8 mouse cellular contexts compared by ENCODE assay signal in genomic region chr10:5921031-5921551, GRCm38 (mm10). TPM values are rescaled to one million over a fixed set of nuclear protein-coding genes. Genes with fewer than 3 reads are reported as not detected.
A peak's percentile ranks its signal among the peaks of the same experiment; 100 is the strongest.
DNase-seq lines count a peak whose midpoint lies in the region; ATAC-seq lines count a peak whose summit lies in the region.

No protein-coding gene starts in this region.

- no peaks in the 10 kb centered on the region for H3K4me1 ChIP-seq in lung, embryonic 16.5 days (replicated peaks; ENCODE audit: control insufficient read depth, insufficient read depth, low read length)
- H3K4me1 ChIP-seq in embryonic facial prominence, embryonic 10.5 days, result peaks cover 21% of the 10 kb centered on the region
- no peaks in the 10 kb centered on the region for H3K4me1 ChIP-seq in hindbrain, embryonic 11.5 days (replicated peaks; ENCODE audit: control insufficient read depth, insufficient read depth, low read length)
- H3K4me1 ChIP-seq in limb, embryonic 12.5 days (replicated peaks), result 0 out of 2 replicates have a peak, but pooled peaks cover 6% of the 10 kb centered on the region

- peaks cover 14% of the 10 kb centered on the region; the same call in 1 of the 2 replicates for H3K27me3 ChIP-seq in lung, embryonic 16.5 days (ENCODE audit: control insufficient read depth, insufficient read depth, low read depth, low read length)
- H3K27me3 ChIP-seq in embryonic facial prominence, embryonic 10.5 days (replicated peaks; ENCODE audit: low read depth, poor library complexity, severe bottlenecking), result peaks cover 44% of the 10 kb centered on the region
- H3K27me3 ChIP-seq in hindbrain, embryonic 11.5 days (ENCODE audit: control insufficient read depth, insufficient read depth, low read length), result no peaks in the 10 kb centered on the region
- H3K27me3 ChIP-seq in limb, embryonic 12.5 days, result peaks cover 35% of the 10 kb centered on the region

- no peak for ATAC-seq in lung, embryonic 16.5 days (ENCODE audit: low read depth)
- ATAC-seq in hindbrain, embryonic 11.5 days (ENCODE audit: low FRiP score), result peak; percentile 28
- no peak for ATAC-seq in limb, embryonic 12.5 days (ENCODE audit: insufficient number of reproducible peaks, insufficient read depth, low FRiP score, low TSS enrichment, low read depth)

- peak overlapping the region; percentile 54 for H3K4me3 ChIP-seq in lung, embryonic 16.5 days (ENCODE audit: low read length)
- H3K4me3 ChIP-seq in embryonic facial prominence, embryonic 10.5 days, result peak overlapping the region; percentile 75
- H3K4me3 ChIP-seq in hindbrain, embryonic 11.5 days (ENCODE audit: low read depth, low read length), result peak overlapping the region; percentile 59
- peak overlapping the region; percentile 62 for H3K4me3 ChIP-seq in limb, embryonic 12.5 days (replicated peaks)

- H3K4me2 ChIP-seq in lung, embryonic 16.5 days (ENCODE audit: low read depth, low read length), result peak overlapping the region; percentile 93
- peak overlapping the region; percentile 73 for H3K4me2 ChIP-seq in hindbrain, embryonic 11.5 days (replicated peaks; ENCODE audit: low read depth, low read length)
- peak overlapping the region; percentile 98 for H3K4me2 ChIP-seq in limb, embryonic 12.5 days

- no peaks in the 10 kb centered on the region for H3K36me3 ChIP-seq in lung, embryonic 16.5 days (ENCODE audit: control insufficient read depth, insufficient read depth, low read length)
- H3K36me3 ChIP-seq in embryonic facial prominence, embryonic 10.5 days (replicated peaks), result no peaks in the 10 kb centered on the region
- H3K36me3 ChIP-seq in hindbrain, embryonic 11.5 days (ENCODE audit: control insufficient read depth, insufficient read depth, low read length), result no peaks in the 10 kb centered on the region
- no peaks in the 10 kb centered on the region for H3K36me3 ChIP-seq in limb, embryonic 12.5 days

- no peaks in the 10 kb centered on the region for H3K9me3 ChIP-seq in lung, embryonic 16.5 days (ENCODE audit: control insufficient read depth, low read length)
- no peaks in the 10 kb centered on the region for H3K9me3 ChIP-seq in embryonic facial prominence, embryonic 10.5 days
- H3K9me3 ChIP-seq in hindbrain, embryonic 11.5 days (ENCODE audit: control insufficient read depth, low read length), result no peaks in the 10 kb centered on the region
- no peaks in the 10 kb centered on the region for H3K9me3 ChIP-seq in limb, embryonic 12.5 days

- DNase-seq in lung, postnatal 4 days, result no peak
- DNase-seq in embryonic facial prominence, embryonic 10.5 days (ENCODE audit: low spot score), result peak; percentile 38
- DNase-seq in hindbrain, embryonic 11.5 days (ENCODE audit: low spot score), result peak; percentile 43
- peak; percentile 38 for DNase-seq in right cerebral cortex, adult 18-20 months
- DNase-seq in urinary bladder, adult 2 months (ENCODE audit: low spot score), result no peak
- DNase-seq in MN1 (ENCODE audit: low spot score), result no peak

- H3K27ac ChIP-seq in lung, embryonic 16.5 days (ENCODE audit: low read length), result no peak overlapping the region
- H3K27ac ChIP-seq in embryonic facial prominence, embryonic 10.5 days (replicated peaks), result no peak overlapping the region
- no peak overlapping the region for H3K27ac ChIP-seq in hindbrain, embryonic 11.5 days (ENCODE audit: low read depth, low read length)
- H3K27ac ChIP-seq in limb, embryonic 12.5 days, result no peak overlapping the region

- WGBS in lung, embryonic 16.5 days, result 0% methylated on average over 12 of the region's 12 CpGs
- WGBS in embryonic facial prominence, embryonic 10.5 days, result under 1% methylated on average over 12 of the region's 12 CpGs
- WGBS in hindbrain, embryonic 11.5 days, result 3% methylated on average over 11 of the region's 12 CpGs
- 2% methylated on average over 12 of the region's 12 CpGs for WGBS in limb, embryonic 12.5 days

- no peak overlapping the region for H3K9ac ChIP-seq in lung, embryonic 16.5 days (ENCODE audit: low read length)
- H3K9ac ChIP-seq in hindbrain, embryonic 11.5 days (ENCODE audit: low read depth, low read length), result peak overlapping the region; percentile 76
- peak overlapping the region; percentile 60; the same call in 1 of the 2 replicates for H3K9ac ChIP-seq in limb, embryonic 12.5 days (replicated peaks)

RNA-seq across cellular contexts. Expression of gene Rgs17, which starts 1.1 kb away (rescaled TPM):
- 0.80 and 0.87 TPM in 2 replicates for polyA plus RNA-seq in lung, embryonic 16.5 days (2015; fragmentation: Nextera tagmentation; extraction: Ambion mirVana)
- polyA plus RNA-seq in embryonic facial prominence, embryonic 10.5 days (2016; fragmentation: Nextera tagmentation; extraction: Ambion mirVana), result 0.41 and 0.72 TPM in 2 replicates
- polyA plus RNA-seq in hindbrain, embryonic 11.5 days (2014; fragmentation: Nextera tagmentation; extraction: Ambion mirVana), result 2.4 and 2.9 TPM in 2 replicates
- polyA plus RNA-seq in limb, embryonic 12.5 days (2016; fragmentation: Nextera tagmentation; extraction: Ambion mirVana), result 0.70 and 0.92 TPM in 2 replicates
- 1.1 TPM in 2 replicates for polyA plus RNA-seq in urinary bladder, adult 2 months (2012; rRNA removed)

Comparison
In these comparisons a context has a peak if more than half of its experiments do, and no peak if none do; other contexts are left out.
1. DNase-seq: peak in embryonic facial prominence, embryonic 10.5 days (single experiment), hindbrain, embryonic 11.5 days (single experiment) and right cerebral cortex, adult 18-20 months (single experiment); none in lung, postnatal 4 days (0 of 2), urinary bladder, adult 2 months (single experiment) and MN1 (single experiment).
2. Peak in every context shown above with its lines, with median percentiles within 50 percentile points of each other: H3K4me2 ChIP-seq and H3K4me3 ChIP-seq.